Mouse (Mus musculus): ENCODE measurements around the gene Gtf2h3. TPM values are rescaled to one million over a fixed set of nuclear protein-coding genes. Genes with fewer than 3 reads are reported as not detected.
"Not testable (repeated sequence)": the region's sequence is repeated elsewhere in the genome, so short reads cannot be mapped to it uniquely, and the experiment has no call there.

Gtf2h3 gene
- total RNA-seq, 2 experiments from 2014 or later: 12.5 to 13.5 TPM

GRCm38 (mm10) chr5:124552558-124553307 lies 26.2 kb upstream of the Gtf2h3 start, which contains the start of gene Ddx55:
Ddx55 (plus strand) TSS chr5:124552864.
- peak; percentile 82 to 89 for DNase-seq
- intact Hi-C loops (cut with DNase I): loop anchor here (10.0 kb wide), 1 partner anchor 428 kb away; no protein-coding TSS in a partner anchor

GRCm38 (mm10) chr5:124553607-124554006 lies 25.3 kb upstream of the Gtf2h3 start:
- intact Hi-C loops (cut with DNase I): loop anchor here (10.0 kb wide), 1 partner anchor 429 kb away; no protein-coding TSS in a partner anchor
- DNase-seq: no peak

- no peak for DNase-seq
- intact Hi-C loops (cut with DNase I): loop anchor here (10.0 kb wide), 1 partner anchor 430 kb away; no protein-coding TSS in a partner anchor
Measured at GRCm38 (mm10) chr5:124555145-124555544, 23.8 kb upstream of the Gtf2h3 start.

GRCm38 (mm10) chr5:124571068-124571467 lies 7.9 kb upstream of the Gtf2h3 start:
- DNase-seq: no peak
- intact Hi-C loops (cut with DNase I): no loop called here

- no peak for DNase-seq
- intact Hi-C loops (cut with DNase I): no loop called here
Measured at GRCm38 (mm10) chr5:124575467-124575866, 3.5 kb upstream of the Gtf2h3 start.

- no peak for DNase-seq
- intact Hi-C loops (cut with DNase I): no loop called here
Measured at GRCm38 (mm10) chr5:124582515-124582914, 3.6 kb downstream of the Gtf2h3 start.

GRCm38 (mm10) chr5:124592768-124593167 lies 13.8 kb downstream of the Gtf2h3 start:
- intact Hi-C loops (cut with DNase I): no loop called here
- no peak for DNase-seq

- intact Hi-C loops (cut with DNase I): loop anchor here (1.0 kb wide), 1 partner anchor 29 kb away; no protein-coding TSS in a partner anchor
- DNase-seq: peak; percentile 78 to 86
Measured at GRCm38 (mm10) chr5:124598224-124599174, 19.6 kb downstream of the Gtf2h3 start.

GRCm38 (mm10) chr5:124599726-124600125 lies 20.8 kb downstream of the Gtf2h3 start:
- intact Hi-C loops (cut with DNase I): loop anchor here (1.0 kb wide), 1 partner anchor 28 kb away; no protein-coding TSS in a partner anchor
- not testable (repeated sequence) for DNase-seq

GRCm38 (mm10) chr5:124602349-124602748 lies 23.4 kb downstream of the Gtf2h3 start:
- intact Hi-C loops (cut with DNase I): loop anchor here (2.0 kb wide), 1 partner anchor 264 kb away; no protein-coding TSS in a partner anchor
- DNase-seq: peak in 1 of 2 experiments; percentile 28

- intact Hi-C loops (cut with DNase I): no loop called here
- DNase-seq: no peak
Measured at GRCm38 (mm10) chr5:124604296-124604695, 25.4 kb downstream of the Gtf2h3 start.

GRCm38 (mm10) chr5:124605041-124605622 lies 26.2 kb downstream of the Gtf2h3 start:
- DNase-seq: no peak
- intact Hi-C loops (cut with DNase I): no loop called here

GRCm38 (mm10) chr5:124610965-124611364 lies 32.0 kb downstream of the Gtf2h3 start:
- intact Hi-C loops (cut with DNase I): no loop called here
- no peak for DNase-seq

GRCm38 (mm10) chr5:124614709-124615108 lies 35.8 kb downstream of the Gtf2h3 start:
- intact Hi-C loops (cut with DNase I): no loop called here

GRCm38 (mm10) chr5:124618711-124619110 lies 39.8 kb downstream of the Gtf2h3 start:
- intact Hi-C loops (cut with DNase I): no loop called here
- DNase-seq: no peak

More at GRCm38 (mm10) chr5:124614709-124615108, 35.8 kb downstream of the Gtf2h3 start:
- DNase-seq: no peak

GRCm38 (mm10) chr5:124621362-124621761 lies 42.4 kb downstream of the Gtf2h3 start:
- no peak for DNase-seq
- intact Hi-C loops (cut with DNase I): no loop called here

GRCm38 (mm10) chr5:124622890-124623289 lies 44.0 kb downstream of the Gtf2h3 start:
- intact Hi-C loops (cut with DNase I): no loop called here
- no peak for DNase-seq

- intact Hi-C loops (cut with DNase I): no loop called here
Measured at GRCm38 (mm10) chr5:124624291-124624690, 45.4 kb downstream of the Gtf2h3 start.

GRCm38 (mm10) chr5:124628448-124629363 lies 49.8 kb downstream of the Gtf2h3 start, which contains the start of gene Atp6v0a2:
Atp6v0a2 (plus strand) TSS chr5:124628576.
- intact Hi-C loops (cut with DNase I): no loop called here
- peak; percentile 92 to 93 for DNase-seq

More at GRCm38 (mm10) chr5:124624291-124624690, 45.4 kb downstream of the Gtf2h3 start:
- no peak for DNase-seq
